Mouse (Mus musculus) myocyte (in vitro differentiated cells): Measurements from ENCODE around the gene Zbtb42.

ENCODE experiments used
- E2F4 ChIP-seq: IDR thresholded peaks from one replicate; pipeline ENCODE4 v1.6.1; 2011; ENCODE audit warnings: mild to moderate bottlenecking, control low read depth, moderate library complexity; ENCODE audit not compliant: insufficient read depth
- MAX ChIP-seq: IDR thresholded peaks from one replicate; pipeline ENCODE4 v1.6.1; 2011; ENCODE audit warnings: low read depth, mild to moderate bottlenecking, control low read depth
- MYOD1 ChIP-seq, 3 experiments: IDR thresholded peaks; one replicate each; pipeline ENCODE4 v1.6.1; 2011; ENCODE audit warnings: control low read depth in 2 of 3, low read depth in 2 of 3, mild to moderate bottlenecking in 2 of 3, moderate library complexity in 1 of 3; ENCODE audit not compliant: insufficient read length in 2 of 3, control insufficient read depth in 1 of 3
- MYOG ChIP-seq, 3 experiments: IDR thresholded peaks; one replicate each; pipeline ENCODE4 v1.6.1; 2011; ENCODE audit warnings: control low read depth in 2 of 3, low read depth in 2 of 3, mild to moderate bottlenecking in 2 of 3; ENCODE audit not compliant: insufficient read length in 2 of 3, control insufficient read depth in 1 of 3, insufficient read depth in 1 of 3
- POLR2A ChIP-seq: IDR thresholded peaks from one replicate; pipeline ENCODE4 v1.6.1; 2011; ENCODE audit warnings: low read depth, mild to moderate bottlenecking, control low read depth, moderate library complexity; ENCODE audit not compliant: insufficient read length
- POLR2AphosphoS2 ChIP-seq: IDR thresholded peaks from one replicate; pipeline ENCODE4 v1.6.1; 2011; ENCODE audit warnings: low read depth, control low read depth; ENCODE audit not compliant: insufficient read length
- REST ChIP-seq: IDR thresholded peaks from one replicate; pipeline ENCODE4 v1.6.1; 2011; ENCODE audit warnings: mild to moderate bottlenecking, control low read depth, moderate library complexity; ENCODE audit not compliant: insufficient read depth, insufficient read length
- TCF3 ChIP-seq: IDR thresholded peaks from one replicate; pipeline ENCODE4 v1.6.1; 2011; ENCODE audit warnings: low read depth, control low read depth; ENCODE audit not compliant: insufficient read length
- USF1 ChIP-seq: IDR thresholded peaks from one replicate; pipeline ENCODE4 v1.6.1; 2011; ENCODE audit warnings: low read depth, mild to moderate bottlenecking, control low read depth, moderate library complexity

- no peak for TF ChIP-seq MYOD1 (IDR thresholded peaks at IDR 0.05; ENCODE audit: control insufficient read depth in 1 of 3, insufficient read length in 2 of 3, low read depth in 2 of 3)
- TF ChIP-seq MYOG (IDR thresholded peaks at IDR 0.05; ENCODE audit: control insufficient read depth in 1 of 3, insufficient read depth in 1 of 3, insufficient read length in 2 of 3, low read depth in 2 of 3): no peak
- TF ChIP-seq POLR2A: no peak
- TF ChIP-seq REST: no peak
- TF ChIP-seq MAX: no peak
- TF ChIP-seq USF1: no peak
- TF ChIP-seq TCF3: no peak
- TF ChIP-seq E2F4: no peak
- no peak for TF ChIP-seq POLR2AphosphoS2
Observed at GRCm38 (mm10) chr12:112677076-112677475, 1.6 kb upstream of the Zbtb42 start.
